Mouse (Mus musculus) MEL (cell line): ENCODE measurements around the gene Rnf208.

Experiments
- CTCF ChIP-seq, 3 experiments: IDR thresholded peaks in 2 of 3; conservative IDR thresholded peaks in 1 of 3; 2 replicates each; pipeline ENCODE4 v1.5.1; 2011 to 2012; ENCODE audit warnings: low read length in 3 of 3, low read depth in 2 of 3, mild to moderate bottlenecking in 2 of 3, improper control_type of control experiment in 1 of 3, inconsistent platforms in 1 of 3, mixed read lengths in 1 of 3, moderate library complexity in 1 of 3; ENCODE audit not compliant: control insufficient read depth in 1 of 3, insufficient read depth in 1 of 3, poor library complexity in 1 of 3, severe bottlenecking in 1 of 3
- GATA1 ChIP-seq: IDR thresholded peaks from 2 replicates; pipeline ENCODE4 v1.6.1; 2011; ENCODE audit warnings: low read depth, low read length, improper control_type of control experiment
- POLR2A ChIP-seq, 2 experiments: IDR thresholded peaks; 2 replicates each; pipeline ENCODE4 v1.6.1; 2011 to 2012; ENCODE audit warnings: low read length in 2 of 2, mild to moderate bottlenecking in 2 of 2, control low read depth in 1 of 2, improper control_type of control experiment in 1 of 2, low read depth in 1 of 2, moderate library complexity in 1 of 2; ENCODE audit not compliant: control insufficient read depth in 1 of 2, insufficient read depth in 1 of 2, poor library complexity in 1 of 2
- POLR2AphosphoS2 ChIP-seq: IDR thresholded peaks from 2 replicates; pipeline ENCODE4 v1.6.1; 2011; ENCODE audit warnings: low read length, improper control_type of control experiment
- RCOR1 ChIP-seq: IDR thresholded peaks from 2 replicates; pipeline ENCODE4 v1.6.1; 2012; ENCODE audit warnings: low read depth, mild to moderate bottlenecking, inconsistent platforms, low read length, improper control_type of control experiment
- SMC3 ChIP-seq: IDR thresholded peaks from 2 replicates; pipeline ENCODE4 v1.6.1; 2011; ENCODE audit warnings: low read depth, low read length, improper control_type of control experiment
- TCF12 ChIP-seq: IDR thresholded peaks from 2 replicates; pipeline ENCODE4 v1.6.1; 2014; ENCODE audit warnings: low read depth, mild to moderate bottlenecking, inconsistent platforms, low read length, improper control_type of control experiment, moderate library complexity

DNA sequence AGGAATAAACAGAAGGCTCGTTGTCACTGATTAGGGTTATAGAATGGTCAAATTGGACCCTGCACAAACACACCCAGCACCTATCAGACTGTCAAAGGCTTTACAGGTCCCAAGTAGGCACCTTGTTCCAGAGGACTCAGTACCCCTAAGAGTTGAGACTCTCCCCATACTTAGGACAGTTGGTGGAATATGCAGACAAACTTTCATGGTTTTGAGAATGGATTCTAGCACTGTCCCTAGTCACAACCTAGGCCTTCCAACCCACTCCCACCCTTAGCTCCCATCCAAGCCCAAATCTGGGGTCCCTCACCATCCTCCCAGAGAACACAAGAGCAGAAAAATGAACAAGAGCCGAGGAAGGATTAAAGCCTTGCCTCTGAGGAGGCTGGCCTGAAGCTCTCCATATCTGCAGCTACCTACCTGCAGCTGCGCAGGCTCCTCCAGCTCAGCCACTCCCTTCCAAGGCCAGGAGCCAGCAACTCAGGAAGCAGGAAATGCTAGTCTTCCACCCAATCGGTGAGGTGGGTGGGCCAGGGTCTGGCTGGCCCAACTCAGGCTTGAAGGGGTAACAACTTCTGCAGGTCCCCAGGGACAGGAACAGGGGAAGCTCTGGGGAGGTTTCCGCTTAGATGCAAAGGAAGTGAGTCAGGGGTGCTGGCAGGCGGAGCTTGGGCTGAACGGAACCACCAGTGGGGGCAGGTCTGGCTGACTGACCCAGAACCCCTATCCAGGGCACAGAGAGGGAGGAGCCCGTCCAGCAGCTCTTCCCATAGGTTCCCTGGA, 45.7 kb upstream of the Rnf208 start, which contains the start of gene Tor4a:
- TF ChIP-seq CTCF (IDR thresholded peaks at IDR 0.05 in 2 of 3, conservative IDR thresholded peaks at IDR 0.05 in 1 of 3; ENCODE audit: control insufficient read depth in 1 of 3, insufficient read depth in 1 of 3, low read depth in 2 of 3, low read length in 3 of 3, poor library complexity in 1 of 3, severe bottlenecking in 1 of 3) (no peak), POLR2AphosphoS2 (peak; percentile 67; the same call in 1 of the 2 replicates), GATA1 (no peak), RCOR1 (0 out of 2 replicates have a peak, but pooled peaks have one; percentile 8), TCF12 (peak; percentile 59; the same call in 1 of the 2 replicates), SMC3 (no peak), POLR2A (IDR thresholded peaks at IDR 0.05; ENCODE audit: control insufficient read depth in 1 of 2, insufficient read depth in 1 of 2, low read depth in 1 of 2, low read length in 2 of 2, poor library complexity in 1 of 2) (peak; percentile 50 to 60; a peak in 2 of 4 replicates)
